Mouse (Mus musculus) midbrain, embryonic 13.5 days (tissue): Measurements from ENCODE around the gene Iffo1. TPM values are rescaled to one million over a fixed set of nuclear protein-coding genes. Genes with fewer than 3 reads are reported as not detected.
A peak's percentile ranks its signal among the peaks of the same experiment; 100 is the strongest.
"Not testable (repeated sequence)": the region's sequence is repeated elsewhere in the genome, so short reads cannot be mapped to it uniquely, and the experiment has no call there.

ENCODE experiments used
- ATAC-seq: fragments of 200-750 bp; cut with Nextera tagmentation; 2 replicates; pipeline ENCODE4 v1.8.0; 2017; ENCODE audit warnings: mild to moderate bottlenecking, moderate TSS enrichment, moderate library complexity
- H3K27ac ChIP-seq: fragments of 300-500 bp; sonication (generic); 2 replicates; pipeline ENCODE4 v1.5.1; 2015; ENCODE audit warnings: inconsistent platforms, mild to moderate bottlenecking, moderate library complexity
- H3K27me3 ChIP-seq: fragments of 300-500 bp; sonication (generic); 2 replicates; pipeline ENCODE4 v1.6.1; 2015; ENCODE audit warnings: mild to moderate bottlenecking, inconsistent platforms
- H3K36me3 ChIP-seq: fragments of 300-500 bp; sonication (generic); 2 replicates; pipeline ENCODE4 v1.6.1; 2015; ENCODE audit warnings: mild to moderate bottlenecking, inconsistent platforms
- H3K4me1 ChIP-seq: fragments of 300-500 bp; sonication (generic); replicated peaks from 2 replicates; pipeline ENCODE4 v1.6.1; 2015; ENCODE audit warnings: inconsistent platforms
- H3K4me2 ChIP-seq: fragments of 300-500 bp; sonication (generic); replicated peaks from 2 replicates; pipeline ENCODE4 v1.6.1; 2015; ENCODE audit warnings: moderate library complexity, mild to moderate bottlenecking, inconsistent platforms
- H3K4me3 ChIP-seq: fragments of 300-500 bp; sonication (generic); replicated peaks from 2 replicates; pipeline ENCODE4 v1.5.1; 2015; ENCODE audit warnings: mild to moderate bottlenecking, inconsistent platforms
- H3K9ac ChIP-seq: fragments of 300-500 bp; sonication (generic); replicated peaks from 2 replicates; pipeline ENCODE4 v1.6.1; 2015; ENCODE audit warnings: mild to moderate bottlenecking, inconsistent platforms
- H3K9me3 ChIP-seq: fragments of 300-500 bp; sonication (generic); 2 replicates; pipeline ENCODE4 v1.6.1; 2016; ENCODE audit warnings: mild to moderate bottlenecking, inconsistent platforms
- WGBS: fragments of 180-500 bp; shearing (Covaris S2); methylation state at CpG from one replicate; pipeline ENCODE4 v1.1.7; 2015; 5-methylcytosine and 5-hydroxymethylcytosine counted together
- polyA plus RNA-seq: library from polyadenylated mRNA; unstranded; fragments of >200 nt; fragmentation: Nextera tagmentation; extraction: Ambion mirVana; gene quantifications from 2 replicates; pipeline ENCODE4 v1.2.1, GENCODE M21; 2015

Gene Iffo1
- polyA plus RNA-seq, 1 experiment from 2014 or later: 19.3 TPM

DNA sequence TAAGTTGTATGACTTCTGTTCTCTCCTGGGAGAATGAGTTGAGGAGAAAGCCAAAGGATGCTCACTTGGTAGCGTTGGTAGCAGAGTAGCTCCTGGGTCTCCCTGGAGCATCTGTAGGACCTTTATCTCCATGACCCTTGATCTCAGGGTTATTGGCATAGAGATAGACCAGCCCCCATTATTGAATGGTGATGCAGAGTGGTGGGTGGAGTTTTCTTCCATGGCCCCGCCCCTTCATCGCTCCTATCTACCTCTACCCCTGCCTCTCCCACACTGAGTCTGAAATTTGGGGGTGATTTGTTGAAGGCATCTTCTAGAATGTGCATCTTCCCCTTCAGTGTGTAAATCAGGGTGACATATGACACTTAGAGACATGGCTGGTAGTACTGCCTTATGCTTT lies 11.4 kb downstream of the Iffo1 start:
- Histone ChIP-seq H3K27me3 (no peaks in the 10 kb centered on the region), H3K27ac (no peak overlapping the region), H3K4me1 (peaks cover 27% of the 10 kb centered on the region), H3K9me3 (no peaks in the 10 kb centered on the region), H3K4me2 (no peak overlapping the region), H3K4me3 (no peak overlapping the region), H3K9ac (no peak overlapping the region), H3K36me3 (peaks cover 70% of the 10 kb centered on the region)
- 83% methylated on average over 3 of the region's 3 CpGs for WGBS
- no peak for ATAC-seq

- Histone ChIP-seq H3K4me1 (peaks cover 29% of the 10 kb centered on the region), H3K36me3 (peaks cover 69% of the 10 kb centered on the region), H3K9ac (peak overlapping the region; percentile 48), H3K27ac (peak overlapping the region; percentile 81), H3K9me3 (no peaks in the 10 kb centered on the region), H3K4me2 (no peak overlapping the region), H3K27me3 (no peaks in the 10 kb centered on the region), H3K4me3 (no peak overlapping the region)
- 14% methylated on average over 7 of the region's 7 CpGs for WGBS
- ATAC-seq: no peak
Measured at GRCm38 (mm10) chr6:125156903-125157614, 12.0 kb downstream of the Iffo1 start.

DNA sequence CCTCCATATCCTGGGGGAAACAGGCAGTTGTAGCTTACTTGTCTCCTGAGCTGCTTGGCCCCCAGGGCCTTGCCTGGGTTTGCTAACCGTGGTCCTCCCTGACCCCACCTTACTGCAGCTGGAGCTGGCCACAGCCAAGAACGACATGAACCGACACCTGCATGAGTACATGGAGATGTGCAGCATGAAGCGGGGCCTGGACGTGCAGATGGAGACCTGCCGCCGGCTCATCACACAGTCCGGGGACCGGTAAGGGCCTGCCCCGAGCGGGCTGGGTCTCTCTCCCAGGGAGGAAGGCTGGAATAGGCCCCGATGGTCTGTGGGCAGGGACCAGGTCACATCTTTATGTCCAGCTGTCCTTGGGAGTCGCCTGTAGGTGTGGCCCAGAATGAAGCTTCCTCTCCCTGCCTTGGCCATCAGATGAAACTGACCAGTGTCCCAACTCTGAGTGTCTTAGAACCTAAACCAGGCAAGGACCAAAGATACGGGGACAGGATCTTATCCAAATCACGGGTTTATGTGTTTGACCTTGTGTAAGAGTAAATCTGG lies 14.0 kb downstream of the Iffo1 start:
- ATAC-seq: no peak
- 91% methylated on average over 15 of the region's 15 CpGs for WGBS
- no peak overlapping the region for H3K27ac ChIP-seq
- peaks cover 66% of the 10 kb centered on the region for H3K36me3 ChIP-seq
- H3K27me3 ChIP-seq: no peaks in the 10 kb centered on the region
- no peak overlapping the region for H3K4me3 ChIP-seq
- H3K9ac ChIP-seq: no peak overlapping the region
- H3K4me2 ChIP-seq: no peak overlapping the region
- peaks cover 43% of the 10 kb centered on the region for H3K4me1 ChIP-seq
- H3K9me3 ChIP-seq: no peaks in the 10 kb centered on the region

DNA sequence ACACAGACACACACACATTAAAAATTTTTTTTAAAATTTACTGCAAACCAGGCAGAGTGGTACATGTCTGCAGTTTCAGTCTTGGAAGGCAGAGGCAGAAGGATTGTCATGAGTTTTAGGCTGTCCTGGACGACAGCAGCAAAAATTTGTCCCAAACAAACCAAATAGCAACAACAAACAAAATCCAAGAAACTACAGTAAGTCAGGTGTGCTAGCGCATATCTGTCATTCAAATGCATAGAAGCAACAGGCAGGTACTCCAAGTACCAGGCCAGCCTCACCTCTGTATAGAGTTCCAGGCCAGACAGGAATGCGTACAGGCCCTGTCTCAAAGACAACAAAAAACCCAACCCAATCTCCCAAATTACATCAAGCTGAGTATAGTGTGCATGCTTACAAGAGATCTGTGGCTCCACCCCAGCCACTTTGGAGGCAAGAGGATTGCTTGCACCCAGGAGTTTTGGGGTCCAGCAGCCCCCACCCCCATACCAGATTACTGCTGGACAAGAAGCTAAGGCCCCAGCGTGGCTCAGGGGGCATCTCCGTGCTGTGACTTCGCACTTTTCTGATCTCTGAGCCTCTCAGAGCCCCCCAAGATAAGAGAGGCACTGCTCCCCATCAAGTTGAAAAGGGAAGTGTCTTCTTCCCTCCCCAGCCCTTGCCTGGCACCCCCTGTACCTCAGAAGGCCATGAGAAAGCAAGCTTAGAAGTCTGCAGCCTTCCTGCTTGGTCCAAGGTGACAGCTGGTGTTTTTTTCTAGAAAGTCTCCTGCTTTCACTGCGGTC lies 14.9 kb downstream of the Iffo1 start:
- Histone ChIP-seq H3K4me3 (no peak overlapping the region), H3K4me1 (peaks cover 48% of the 10 kb centered on the region), H3K9ac (no peak overlapping the region), H3K27me3 (no peaks in the 10 kb centered on the region), H3K27ac (no peak overlapping the region), H3K9me3 (no peaks in the 10 kb centered on the region), H3K36me3 (peaks cover 63% of the 10 kb centered on the region), H3K4me2 (no peak overlapping the region)
- 86% methylated on average over 7 of the region's 7 CpGs for WGBS
- ATAC-seq: no peak

GRCm38 (mm10) chr6:125160558-125160853 lies 15.5 kb downstream of the Iffo1 start:
- no peak overlapping the region for H3K4me3 ChIP-seq
- no peaks in the 10 kb centered on the region for H3K9me3 ChIP-seq
- WGBS: 40% methylated on average over 10 of the region's 10 CpGs
- peaks cover 48% of the 10 kb centered on the region for H3K4me1 ChIP-seq
- H3K27ac ChIP-seq: no peak overlapping the region
- peaks cover 58% of the 10 kb centered on the region for H3K36me3 ChIP-seq
- H3K4me2 ChIP-seq: no peak overlapping the region
- no peaks in the 10 kb centered on the region for H3K27me3 ChIP-seq
- H3K9ac ChIP-seq: no peak overlapping the region; the same call in 1 of the 2 replicates
- ATAC-seq: no peak

GRCm38 (mm10) chr6:125160854-125161760 lies 16.1 kb downstream of the Iffo1 start:
- no peak overlapping the region for H3K27ac ChIP-seq
- H3K9me3 ChIP-seq: no peaks in the 10 kb centered on the region
- no peak overlapping the region for H3K4me2 ChIP-seq

DNA sequence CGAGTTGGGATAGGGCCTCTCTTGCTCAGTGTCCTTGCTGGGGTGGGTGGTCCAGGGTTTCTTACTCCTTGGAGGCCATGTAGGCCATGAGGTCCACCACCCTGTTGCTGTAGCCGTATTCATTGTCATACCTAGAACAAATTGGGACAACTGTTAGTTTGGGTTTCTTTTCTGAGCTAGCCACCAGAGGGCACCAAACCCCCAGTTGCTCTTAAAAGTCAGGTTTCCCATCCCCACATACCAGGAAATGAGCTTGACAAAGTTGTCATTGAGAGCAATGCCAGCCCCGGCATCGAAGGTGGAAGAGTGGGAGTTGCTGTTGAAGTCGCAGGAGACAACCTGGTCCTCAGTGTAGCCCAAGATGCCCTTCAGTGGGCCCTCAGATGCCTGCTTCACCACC lies 16.9 kb downstream of the Iffo1 start:
- WGBS: 6% methylated on average over 4 of the region's 5 CpGs
- peaks cover 57% of the 10 kb centered on the region for H3K36me3 ChIP-seq
- not testable (repeated sequence) for H3K4me3 ChIP-seq, H3K27ac ChIP-seq, H3K4me2 ChIP-seq, H3K27me3 ChIP-seq, H3K9ac ChIP-seq, ATAC-seq, H3K9me3 ChIP-seq
- peaks cover 58% of the 10 kb centered on the region for H3K4me1 ChIP-seq

More at GRCm38 (mm10) chr6:125160854-125161760, 16.1 kb downstream of the Iffo1 start:
- no peak overlapping the region for H3K4me3 ChIP-seq
- H3K36me3 ChIP-seq: peaks cover 57% of the 10 kb centered on the region
- WGBS: 17% methylated on average over 22 of the region's 22 CpGs
- no peaks in the 10 kb centered on the region for H3K27me3 ChIP-seq
- no peak for ATAC-seq
- peak overlapping the region; percentile 10; the same call in 1 of the 2 replicates for H3K9ac ChIP-seq
- H3K4me1 ChIP-seq: peaks cover 53% of the 10 kb centered on the region

GRCm38 (mm10) chr6:125162615-125163305 lies 17.7 kb downstream of the Iffo1 start:
- not testable (repeated sequence) for H3K9ac ChIP-seq, H3K4me3 ChIP-seq, H3K9me3 ChIP-seq, H3K27me3 ChIP-seq, ATAC-seq, H3K27ac ChIP-seq
- peaks cover 58% of the 10 kb centered on the region for H3K4me1 ChIP-seq
- H3K36me3 ChIP-seq: peaks cover 61% of the 10 kb centered on the region
- WGBS: 77% methylated on average over 13 of the region's 16 CpGs
- H3K4me2 ChIP-seq: 0 out of 2 replicates have a peak overlapping the region, but pooled peaks have one; percentile 3

DNA sequence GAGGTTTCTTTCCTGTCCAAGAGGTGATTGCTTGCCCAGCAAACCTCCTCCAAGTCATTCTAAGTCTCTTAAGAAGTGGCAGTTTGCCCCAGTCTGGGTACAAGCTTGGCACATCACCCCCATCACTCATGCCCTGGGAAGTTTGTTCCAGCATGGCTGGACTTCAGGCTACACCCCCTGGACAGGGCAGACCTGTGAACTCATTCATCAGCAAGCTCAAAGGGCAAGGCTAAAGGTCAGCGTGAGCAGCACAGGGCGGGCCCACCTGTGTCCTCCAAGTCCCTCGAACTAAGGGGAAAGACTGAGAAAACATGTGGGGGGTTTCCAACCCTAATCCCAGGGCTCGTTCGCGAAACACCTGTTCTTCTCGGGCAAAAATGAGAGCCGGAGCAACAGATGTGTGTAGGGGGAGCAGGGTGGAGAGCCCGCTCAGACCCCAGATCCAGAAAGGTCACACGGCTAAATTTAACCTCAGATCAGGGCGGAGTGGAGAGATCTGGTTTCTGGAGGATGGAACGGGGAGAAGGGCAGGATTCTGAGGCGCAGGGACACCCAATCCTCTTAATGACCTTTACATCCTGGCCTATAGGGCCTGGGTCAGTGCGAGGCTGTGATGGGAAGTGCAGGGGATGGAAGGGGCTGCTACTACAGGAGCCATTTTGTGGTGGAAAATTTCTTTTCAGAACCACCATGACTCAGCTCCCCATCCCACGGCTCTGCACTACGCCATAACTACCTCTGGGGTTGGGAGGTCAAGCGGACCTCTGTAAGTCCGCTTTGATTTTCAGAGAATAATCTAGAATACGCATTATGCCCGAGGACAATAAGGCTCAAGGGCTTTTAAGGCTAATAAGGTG lies 19.0 kb downstream of the Iffo1 start:
- H3K9ac ChIP-seq: peak overlapping the region; percentile 98
- peak overlapping the region; percentile 98 for H3K4me3 ChIP-seq
- peak overlapping the region; percentile 94 for H3K27ac ChIP-seq
- no peaks in the 10 kb centered on the region for H3K9me3 ChIP-seq
- H3K4me1 ChIP-seq: peaks cover 57% of the 10 kb centered on the region
- peak; percentile 10; the same call in 1 of the 2 replicates for ATAC-seq
- H3K36me3 ChIP-seq: peaks cover 65% of the 10 kb centered on the region
- 4% methylated on average over 20 of the region's 20 CpGs for WGBS
- no peaks in the 10 kb centered on the region for H3K27me3 ChIP-seq
- H3K4me2 ChIP-seq: peak overlapping the region; percentile 96

DNA sequence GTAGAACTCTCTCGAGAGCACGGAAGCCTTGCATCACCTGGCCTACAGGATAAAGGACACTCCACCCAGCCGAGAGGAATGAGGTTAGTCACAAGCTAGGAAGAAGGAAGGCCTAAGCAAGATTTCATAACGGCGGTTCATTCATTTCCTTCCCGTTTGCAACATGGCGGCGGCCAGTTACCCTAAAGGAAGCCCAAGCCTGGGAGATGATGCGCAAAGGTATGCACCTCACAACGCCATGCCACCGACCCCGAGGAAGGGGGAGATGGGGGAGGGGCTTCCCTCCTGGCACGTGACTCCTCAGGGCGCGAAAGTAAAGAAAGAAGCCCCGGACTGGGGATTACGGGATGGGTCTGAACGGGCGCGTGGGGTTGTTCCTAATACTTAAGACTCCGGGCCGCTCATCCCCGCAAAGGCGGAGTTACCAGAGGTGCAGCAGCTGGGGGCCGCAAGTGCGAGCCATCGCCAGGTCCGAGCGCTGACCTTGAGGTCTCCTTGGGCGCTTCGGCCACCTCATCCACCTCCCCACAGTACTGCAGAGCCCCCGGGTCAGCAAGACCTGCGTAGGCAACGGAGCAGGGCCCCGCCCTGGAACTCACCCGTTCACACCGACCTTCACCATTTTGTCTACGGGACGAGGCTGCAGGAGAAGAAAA lies 19.8 kb downstream of the Iffo1 start:
- peak overlapping the region; percentile 98 for H3K9ac ChIP-seq

More for the DNA sequence above, 19.8 kb downstream of the Iffo1 start:
- no peaks in the 10 kb centered on the region for H3K9me3 ChIP-seq
- peak overlapping the region; percentile 98 for H3K4me3 ChIP-seq
- no peaks in the 10 kb centered on the region for H3K27me3 ChIP-seq
- H3K36me3 ChIP-seq: peaks cover 65% of the 10 kb centered on the region
- H3K4me2 ChIP-seq: peak overlapping the region; percentile 96
- peak; percentile 47 for ATAC-seq
- peak overlapping the region; percentile 94 for H3K27ac ChIP-seq
- peaks cover 57% of the 10 kb centered on the region for H3K4me1 ChIP-seq
- WGBS: 0% methylated on average over 39 of the region's 39 CpGs
